Mouse (Mus musculus) MEL (cell line): ENCODE data around the gene Sash1. TPM values are rescaled to one million over a fixed set of nuclear protein-coding genes. Genes with fewer than 3 reads are reported as not detected.

Experiments used
- DNase-seq: peaks from one replicate; pipeline ENCODE4 v3.0.0; 2011; ENCODE audit warnings: low read depth, low spot score
- H3K27ac ChIP-seq: 2 replicates; pipeline ENCODE4 v1.5.1; 2012; ENCODE audit warnings: low read depth, mild to moderate bottlenecking, control low read depth, low read length, moderate library complexity; ENCODE audit not compliant: control insufficient read depth
- H3K27me3 ChIP-seq, 2 experiments: fragments of 150-350 bp in 1 of 2; sonication (generic) in 1 of 2; 2 replicates each; pipeline ENCODE4 v1.6.1; 2012; ENCODE audit warnings: low read length in 2 of 2, mild to moderate bottlenecking in 2 of 2, improper control_type of control experiment in 1 of 2, moderate library complexity in 1 of 2; ENCODE audit not compliant: insufficient read depth in 2 of 2, control insufficient read depth in 1 of 2
- H3K36me3 ChIP-seq, 2 experiments: 2 replicates each; pipeline ENCODE4 v1.6.1; 2012 to 2014; ENCODE audit warnings: low read length in 2 of 2, improper control_type of control experiment in 1 of 2, inconsistent platforms in 1 of 2, mild to moderate bottlenecking in 1 of 2; ENCODE audit not compliant: insufficient read depth in 2 of 2, control insufficient read depth in 1 of 2
- H3K4me1 ChIP-seq, 2 experiments: fragments of 150-350 bp in 1 of 2; sonication (generic) in 1 of 2; 2 replicates each; pipeline ENCODE4 v1.6.1; 2012; ENCODE audit warnings: low read length in 2 of 2, improper control_type of control experiment in 1 of 2, mild to moderate bottlenecking in 1 of 2; ENCODE audit not compliant: insufficient read depth in 2 of 2, control insufficient read depth in 1 of 2
- H3K4me3 ChIP-seq, 2 experiments: fragments of 150-350 bp in 1 of 2; sonication (generic) in 1 of 2; 2 replicates each; pipeline ENCODE4 v1.5.1; 2012; ENCODE audit warnings: low read depth in 2 of 2, low read length in 2 of 2, mild to moderate bottlenecking in 2 of 2, moderate library complexity in 2 of 2, control low read depth in 1 of 2, improper control_type of control experiment in 1 of 2; ENCODE audit not compliant: control insufficient read depth in 1 of 2, insufficient read depth in 1 of 2
- H3K79me2 ChIP-seq: 2 replicates; pipeline ENCODE4 v1.6.1; 2012; ENCODE audit warnings: mild to moderate bottlenecking, low read length, moderate library complexity; ENCODE audit not compliant: control insufficient read depth, poor library complexity, insufficient read depth
- H3K9ac ChIP-seq: 2 replicates; pipeline ENCODE4 v1.6.1; 2012; ENCODE audit warnings: low read depth, mild to moderate bottlenecking, control low read depth, low read length, moderate library complexity; ENCODE audit not compliant: control insufficient read depth, poor library complexity, severe bottlenecking
- H3K9me3 ChIP-seq: fragments of 150-350 bp; sonication (generic); replicated peaks from 2 replicates; pipeline ENCODE4 v1.6.1; 2012; ENCODE audit warnings: mild to moderate bottlenecking, low read length, improper control_type of control experiment, moderate library complexity; ENCODE audit not compliant: insufficient read depth
- BHLHE40 ChIP-seq: IDR thresholded peaks from 2 replicates; pipeline ENCODE4 v1.6.1; 2012; ENCODE audit warnings: low read depth, mild to moderate bottlenecking, inconsistent platforms, low read length, improper control_type of control experiment, borderline replicate concordance
- CHD1 ChIP-seq: IDR thresholded peaks from 2 replicates; pipeline ENCODE4 v1.6.1; 2012; ENCODE audit warnings: low read depth, mild to moderate bottlenecking, inconsistent platforms, low read length, improper control_type of control experiment
- CHD2 ChIP-seq: IDR thresholded peaks from 2 replicates; pipeline ENCODE4 v1.6.1; 2011; ENCODE audit warnings: low read length, improper control_type of control experiment
- E2F4 ChIP-seq: IDR thresholded peaks from 2 replicates; pipeline ENCODE4 v1.6.1; 2011; ENCODE audit warnings: low read depth, low read length, improper control_type of control experiment, borderline replicate concordance
- ELF1 ChIP-seq: IDR thresholded peaks from 2 replicates; pipeline ENCODE4 v1.6.1; 2014; ENCODE audit warnings: low read depth, mild to moderate bottlenecking, inconsistent platforms, low read length, improper control_type of control experiment, moderate library complexity
- ETS1 ChIP-seq: IDR thresholded peaks from 2 replicates; pipeline ENCODE4 v1.6.1; 2012; ENCODE audit warnings: low read depth, mild to moderate bottlenecking, inconsistent platforms, low read length, improper control_type of control experiment, moderate library complexity
- HCFC1 ChIP-seq: IDR thresholded peaks from 2 replicates; pipeline ENCODE4 v1.6.1; 2012; ENCODE audit warnings: low read depth, mild to moderate bottlenecking, inconsistent platforms, low read length, improper control_type of control experiment, moderate library complexity
- JUND ChIP-seq: IDR thresholded peaks from 2 replicates; pipeline ENCODE4 v1.6.1; 2011; ENCODE audit warnings: low read depth, mild to moderate bottlenecking, improper control_type of control experiment, low read length
- KAT2A ChIP-seq: conservative IDR thresholded peaks from 2 replicates; pipeline ENCODE4 v1.6.1; 2012; ENCODE audit warnings: low read depth, low read length, improper control_type of control experiment, inconsistent platforms
- MAFK ChIP-seq: IDR thresholded peaks from 2 replicates; pipeline ENCODE4 v1.6.1; 2011; ENCODE audit warnings: low read depth, mild to moderate bottlenecking, low read length, improper control_type of control experiment, borderline replicate concordance
- MAX ChIP-seq: IDR thresholded peaks from 2 replicates; pipeline ENCODE4 v1.6.1; 2011; ENCODE audit warnings: low read length, improper control_type of control experiment
- MAZ ChIP-seq: IDR thresholded peaks from 2 replicates; pipeline ENCODE4 v1.6.1; 2012; ENCODE audit warnings: low read depth, mild to moderate bottlenecking, inconsistent platforms, low read length, improper control_type of control experiment
- MEF2A ChIP-seq: IDR thresholded peaks from 2 replicates; pipeline ENCODE4 v1.6.1; 2014; ENCODE audit warnings: low read depth, mild to moderate bottlenecking, inconsistent platforms, low read length, improper control_type of control experiment; ENCODE audit not compliant: poor library complexity, insufficient replicate concordance, severe bottlenecking; ENCODE audit errors: extremely low read depth
- MYB ChIP-seq: IDR thresholded peaks from 2 replicates; pipeline ENCODE4 v1.6.1; 2011; ENCODE audit warnings: mild to moderate bottlenecking, low read depth, low read length, improper control_type of control experiment
- MYC ChIP-seq: IDR thresholded peaks from 2 replicates; pipeline ENCODE4 v1.6.1; 2011; ENCODE audit warnings: low read depth, mild to moderate bottlenecking, low read length, improper control_type of control experiment, moderate library complexity
- NELFE ChIP-seq: IDR thresholded peaks from 2 replicates; pipeline ENCODE4 v1.6.1; 2011; ENCODE audit warnings: low read depth, low read length, improper control_type of control experiment
- POLR2A ChIP-seq, 2 experiments: IDR thresholded peaks; 2 replicates each; pipeline ENCODE4 v1.6.1; 2011 to 2012; ENCODE audit warnings: low read length in 2 of 2, mild to moderate bottlenecking in 2 of 2, control low read depth in 1 of 2, improper control_type of control experiment in 1 of 2, low read depth in 1 of 2, moderate library complexity in 1 of 2; ENCODE audit not compliant: control insufficient read depth in 1 of 2, insufficient read depth in 1 of 2, poor library complexity in 1 of 2
- POLR2AphosphoS2 ChIP-seq: IDR thresholded peaks from 2 replicates; pipeline ENCODE4 v1.6.1; 2011; ENCODE audit warnings: low read length, improper control_type of control experiment
- SIN3A ChIP-seq: IDR thresholded peaks from 2 replicates; pipeline ENCODE4 v1.6.1; 2012; ENCODE audit warnings: low read length, improper control_type of control experiment, inconsistent platforms
- TCF12 ChIP-seq: IDR thresholded peaks from 2 replicates; pipeline ENCODE4 v1.6.1; 2014; ENCODE audit warnings: low read depth, mild to moderate bottlenecking, inconsistent platforms, low read length, improper control_type of control experiment, moderate library complexity
- USF2 ChIP-seq, 2 experiments: IDR thresholded peaks; 2 replicates each; pipeline ENCODE4 v1.6.1; 2011 to 2012; ENCODE audit warnings: improper control_type of control experiment in 2 of 2, low read length in 2 of 2, borderline replicate concordance in 1 of 2, inconsistent platforms in 1 of 2, low read depth in 1 of 2, mild to moderate bottlenecking in 1 of 2; ENCODE audit not compliant: insufficient read depth in 1 of 2
- ZC3H11A ChIP-seq: IDR thresholded peaks from 2 replicates; pipeline ENCODE4 v1.6.1; 2012; ENCODE audit warnings: low read depth, mild to moderate bottlenecking, inconsistent platforms, low read length, improper control_type of control experiment
- ZKSCAN1 ChIP-seq: IDR thresholded peaks from 2 replicates; pipeline ENCODE4 v1.6.1; 2012; ENCODE audit warnings: low read depth, mild to moderate bottlenecking, inconsistent platforms, low read length, improper control_type of control experiment, moderate library complexity
- ZMIZ1 ChIP-seq: IDR thresholded peaks from 2 replicates; pipeline ENCODE4 v1.6.1; 2012; ENCODE audit warnings: low read depth, mild to moderate bottlenecking, inconsistent platforms, low read length, improper control_type of control experiment, moderate library complexity
- ZNF384 ChIP-seq: IDR thresholded peaks from 2 replicates; pipeline ENCODE4 v1.6.1; 2012; ENCODE audit warnings: low read depth, mild to moderate bottlenecking, inconsistent platforms, low read length, improper control_type of control experiment
- polyA plus RNA-seq, 2 experiments: library from polyadenylated mRNA; stranded (reverse) in 1 of 2; unstranded in 1 of 2; fragments of >175 nt in 1 of 2; fragments of >200 nt in 1 of 2; gene quantifications; 2 replicates each; pipeline versions ENCODE4 v1.2.1 to v1.2.4; 2012; ENCODE audit warnings: low replicate concordance in 2 of 2, low read depth in 1 of 2; ENCODE audit not compliant: insufficient read length in 2 of 2, insufficient read depth in 1 of 2, missing spikeins in 1 of 2
- total RNA-seq: library from RNA; depleted of rRNA; stranded (reverse); fragments of 300-350 nt; gene quantifications from 2 replicates; pipeline ENCODE4 v1.2.3, GENCODE M21; 2012

The Sash1 gene
- total and polyA plus RNA-seq, 3 experiments = not detected

GRCm38 (mm10) chr10:8777552-8778253, 108.2 kb downstream of the Sash1 start:
- H3K27ac ChIP-seq = no peak overlapping the region
- no peak for DNase-seq

GRCm38 (mm10) chr10:8776791-8777190, 109.1 kb downstream of the Sash1 start:
- no peaks in the 10 kb centered on the region for H3K4me1 ChIP-seq
- H3K79me2 ChIP-seq = no peaks in the 10 kb centered on the region
- TF ChIP-seq ZC3H11A = no peak
- TF ChIP-seq SIN3A = no peak
- TF ChIP-seq USF2 (IDR thresholded peaks at IDR 0.05; ENCODE audit: borderline replicate concordance in 1 of 2, insufficient read depth in 1 of 2, low read depth in 1 of 2, low read length in 2 of 2) = no peak
- TF ChIP-seq POLR2AphosphoS2 = no peak
- no peak for TF ChIP-seq KAT2A
- TF ChIP-seq MYC = no peak
- TF ChIP-seq ZNF384 = no peak
- no peak for TF ChIP-seq POLR2A (IDR thresholded peaks at IDR 0.05; ENCODE audit: control insufficient read depth in 1 of 2, insufficient read depth in 1 of 2, low read depth in 1 of 2, low read length in 2 of 2, poor library complexity in 1 of 2)
- TF ChIP-seq BHLHE40 = no peak
- no peak for TF ChIP-seq MAZ
- no peak for TF ChIP-seq E2F4
- no peak for TF ChIP-seq HCFC1
- TF ChIP-seq ZMIZ1 = no peak
- TF ChIP-seq NELFE = no peak
- TF ChIP-seq MEF2A = no peak
- TF ChIP-seq ETS1 = no peak
- TF ChIP-seq CHD1 = no peak
- no peak overlapping the region for H3K27ac ChIP-seq
- no peak for DNase-seq
- H3K36me3 ChIP-seq = no peaks in the 10 kb centered on the region
- no peak overlapping the region for H3K4me3 ChIP-seq
- no peaks in the 10 kb centered on the region for H3K27me3 ChIP-seq
- no peak overlapping the region for H3K9ac ChIP-seq
- no peaks in the 10 kb centered on the region for H3K9me3 ChIP-seq

More at GRCm38 (mm10) chr10:8777552-8778253, 108.2 kb downstream of the Sash1 start:
- TF ChIP-seq POLR2A (IDR thresholded peaks at IDR 0.05; ENCODE audit: control insufficient read depth in 1 of 2, insufficient read depth in 1 of 2, low read depth in 1 of 2, low read length in 2 of 2, poor library complexity in 1 of 2) = no peak
- no peak for TF ChIP-seq JUND
- no peak for TF ChIP-seq MEF2A
- TF ChIP-seq CHD2 = no peak
- TF ChIP-seq BHLHE40 = no peak
- TF ChIP-seq ELF1 = no peak
- no peak for TF ChIP-seq HCFC1
- no peak for TF ChIP-seq NELFE
- no peak for TF ChIP-seq ZKSCAN1
- TF ChIP-seq TCF12 = no peak
- no peak for TF ChIP-seq MAX
- TF ChIP-seq USF2 (IDR thresholded peaks at IDR 0.05; ENCODE audit: borderline replicate concordance in 1 of 2, insufficient read depth in 1 of 2, low read depth in 1 of 2, low read length in 2 of 2) = no peak
- no peak for TF ChIP-seq POLR2AphosphoS2
- TF ChIP-seq MYB = no peak
- TF ChIP-seq MAFK = no peak
- H3K9ac ChIP-seq = no peak overlapping the region
- H3K79me2 ChIP-seq = no peaks in the 10 kb centered on the region
- no peaks in the 10 kb centered on the region for H3K9me3 ChIP-seq
- H3K36me3 ChIP-seq = no peaks in the 10 kb centered on the region
- H3K27me3 ChIP-seq = no peaks in the 10 kb centered on the region
- no peak overlapping the region for H3K4me3 ChIP-seq
- no peaks in the 10 kb centered on the region for H3K4me1 ChIP-seq
